Mouse (Mus musculus) E14TG2a.4 (cell line): ENCODE measurements around the gene Xirp1.
"Not testable (repeated sequence)": the region's sequence is repeated elsewhere in the genome, so short reads cannot be mapped to it uniquely, and the experiment has no call there.

ENCODE experiments used
- H3K27me3 ChIP-seq: 2 replicates; pipeline ENCODE4 v1.6.1; 2014; ENCODE audit warnings: low read length, control low read depth; ENCODE audit not compliant: insufficient read depth
- H3K36me3 ChIP-seq: 2 replicates; pipeline ENCODE4 v1.6.1; 2014; ENCODE audit warnings: low read length, control low read depth; ENCODE audit not compliant: insufficient read depth
- H3K4me1 ChIP-seq: replicated peaks from 2 replicates; pipeline ENCODE4 v1.6.1; 2014; ENCODE audit warnings: low read depth, low read length, control low read depth
- H3K4me3 ChIP-seq: replicated peaks from 2 replicates; pipeline ENCODE4 v1.5.1; 2014; ENCODE audit warnings: mild to moderate bottlenecking, low read length
- H3K9me3 ChIP-seq: 2 replicates; pipeline ENCODE4 v1.6.1; 2014; ENCODE audit warnings: low read length, control low read depth
- CTCF ChIP-seq: conservative IDR thresholded peaks from 2 replicates; pipeline ENCODE4 v1.5.1; 2014; ENCODE audit warnings: low read length
- NANOG ChIP-seq: IDR thresholded peaks from 2 replicates; pipeline ENCODE4 v1.6.1; 2014; ENCODE audit warnings: borderline replicate concordance, low read length, mixed read lengths
- POU5F1 ChIP-seq: IDR thresholded peaks from 2 replicates; pipeline ENCODE4 v1.6.1; 2014; ENCODE audit warnings: low read length, borderline replicate concordance

Gene Xirp1

GRCm38 (mm10) chr9:120013251-120013820 is 10.1 kb downstream of the Xirp1 start:
- Histone ChIP-seq H3K9me3 (no peaks in the 10 kb centered on the region), H3K4me3 (no peak overlapping the region), H3K4me1 (peaks cover 85% of the 10 kb centered on the region), H3K27me3 (peaks cover 36% of the 10 kb centered on the region), H3K36me3 (no peaks in the 10 kb centered on the region)
- TF ChIP-seq CTCF: no peak

- TF ChIP-seq CTCF: no peak
- no peak for TF ChIP-seq NANOG
- no peak for TF ChIP-seq POU5F1
- no peaks in the 10 kb centered on the region for H3K9me3 ChIP-seq
- no peak overlapping the region for H3K4me3 ChIP-seq
- peaks cover 91% of the 10 kb centered on the region for H3K4me1 ChIP-seq
- H3K27me3 ChIP-seq: peaks cover 30% of the 10 kb centered on the region
- no peaks in the 10 kb centered on the region for H3K36me3 ChIP-seq
These were observed 10.6 kb downstream of the Xirp1 start for GRCm38 (mm10) chr9:120012781-120013180.

GRCm38 (mm10) chr9:120012161-120012560 is 11.2 kb downstream of the Xirp1 start:
- Histone ChIP-seq H3K27me3 (peaks cover 24% of the 10 kb centered on the region), H3K4me1 (peaks cover 93% of the 10 kb centered on the region)
- not testable (repeated sequence) for H3K4me3 ChIP-seq, H3K36me3 ChIP-seq, H3K9me3 ChIP-seq

- Histone ChIP-seq H3K36me3 (no peaks in the 10 kb centered on the region), H3K4me3 (peak overlapping the region; percentile 74), H3K27me3 (peaks cover 21% of the 10 kb centered on the region), H3K4me1 (peaks cover 93% of the 10 kb centered on the region), H3K9me3 (no peaks in the 10 kb centered on the region)
- no peak for TF ChIP-seq NANOG
- TF ChIP-seq POU5F1: no peak
- peak; percentile 59 for TF ChIP-seq CTCF
These were observed 11.9 kb downstream of the Xirp1 start for GRCm38 (mm10) chr9:120011533-120011932.

GRCm38 (mm10) chr9:120010781-120011511 is 12.5 kb downstream of the Xirp1 start:
- Histone ChIP-seq H3K4me3 (peak overlapping the region; percentile 74), H3K27me3 (peaks cover 15% of the 10 kb centered on the region), H3K36me3 (no peaks in the 10 kb centered on the region), H3K9me3 (no peaks in the 10 kb centered on the region), H3K4me1 (peaks cover 91% of the 10 kb centered on the region)
- TF ChIP-seq POU5F1: no peak
- TF ChIP-seq NANOG: no peak
- no peak for TF ChIP-seq CTCF

- Histone ChIP-seq H3K4me1 (peaks cover 91% of the 10 kb centered on the region), H3K36me3 (no peaks in the 10 kb centered on the region), H3K4me3 (0 out of 2 replicates have a peak overlapping the region, but pooled peaks have one; percentile 74), H3K27me3 (peaks cover 9% of the 10 kb centered on the region; the same call in 1 of the 2 replicates), H3K9me3 (no peaks in the 10 kb centered on the region)
- TF ChIP-seq CTCF: no peak
- no peak for TF ChIP-seq NANOG
These were observed 13.5 kb downstream of the Xirp1 start for GRCm38 (mm10) chr9:120009871-120010270.

GRCm38 (mm10) chr9:120009226-120009841 is 14.1 kb downstream of the Xirp1 start:
- Histone ChIP-seq H3K4me3 (no peak overlapping the region), H3K4me1 (peaks cover 91% of the 10 kb centered on the region), H3K27me3 (peaks cover 5% of the 10 kb centered on the region; the same call in 1 of the 2 replicates), H3K36me3 (no peaks in the 10 kb centered on the region), H3K9me3 (no peaks in the 10 kb centered on the region)
- no peak for TF ChIP-seq CTCF
- peak; percentile 42; the same call in 1 of the 2 replicates for TF ChIP-seq NANOG
- no peak for TF ChIP-seq POU5F1

- TF ChIP-seq CTCF: peak; percentile 74
- no peak for TF ChIP-seq POU5F1
- TF ChIP-seq NANOG: no peak
- Histone ChIP-seq H3K9me3 (no peaks in the 10 kb centered on the region), H3K27me3 (no peaks in the 10 kb centered on the region)
These were observed 15.6 kb downstream of the Xirp1 start for GRCm38 (mm10) chr9:120007833-120008232.

More at GRCm38 (mm10) chr9:120007833-120008232, 15.6 kb downstream of the Xirp1 start:
- peaks cover 89% of the 10 kb centered on the region for H3K4me1 ChIP-seq
- 0 out of 2 replicates have a peak overlapping the region, but pooled peaks have one; percentile 26 for H3K4me3 ChIP-seq
- H3K36me3 ChIP-seq: no peaks in the 10 kb centered on the region
